Mouse (Mus musculus) ES-E14 (cell line): ENCODE data around the gene Cxcl2.

Source experiments
- CHD2 ChIP-seq: IDR thresholded peaks from 2 replicates; pipeline ENCODE4 v1.6.1; 2014; ENCODE audit warnings: mild to moderate bottlenecking, low read depth, low read length, inconsistent platforms
- HCFC1 ChIP-seq: IDR thresholded peaks from 2 replicates; pipeline ENCODE4 v1.6.1; 2012; ENCODE audit warnings: low read length, inconsistent platforms, borderline replicate concordance; ENCODE audit not compliant: insufficient read depth
- MAFK ChIP-seq: IDR thresholded peaks from 2 replicates; pipeline ENCODE4 v1.6.1; 2014; ENCODE audit warnings: mild to moderate bottlenecking, low read depth, low read length, inconsistent platforms; ENCODE audit not compliant: insufficient read depth
- ZNF384 ChIP-seq: IDR thresholded peaks from 2 replicates; pipeline ENCODE4 v1.6.1; 2012; ENCODE audit warnings: low read depth, low read length, inconsistent platforms

DNA sequence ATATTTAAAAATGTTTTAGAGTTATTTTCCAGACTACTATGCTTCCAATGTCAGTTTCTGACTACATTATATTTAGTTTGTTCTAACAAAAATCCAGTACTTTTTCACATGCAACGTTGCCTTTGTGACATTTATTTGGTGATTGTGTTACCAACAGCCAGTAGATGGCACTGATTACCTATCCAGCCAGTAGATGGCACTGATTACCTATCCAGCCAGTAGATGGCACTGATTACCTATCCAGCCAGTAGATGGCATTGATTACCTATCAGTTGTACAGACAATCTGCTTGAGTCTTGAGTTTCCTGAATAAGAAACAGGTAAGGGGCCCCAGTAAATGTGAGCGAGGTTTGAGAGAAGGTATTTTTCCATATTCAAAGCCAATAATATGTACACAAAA lies 47.8 kb downstream of the Cxcl2 start:
- TF ChIP-seq HCFC1 (no peak), ZNF384 (no peak), MAFK (no peak), CHD2 (no peak)
